Mouse (Mus musculus) MN1 (cell line): Measurements from ENCODE around the gene Rptor.

Experiments
- DNase-seq: peaks from one replicate; pipeline ENCODE4 v3.0.0-alpha.2; 2016; ENCODE audit warnings: low spot score

Gene Rptor

GRCm38 (mm10) chr11:119862523-119863299, 260.0 kb downstream of the Rptor start:
- DNase-seq = peak; percentile 35

DNA sequence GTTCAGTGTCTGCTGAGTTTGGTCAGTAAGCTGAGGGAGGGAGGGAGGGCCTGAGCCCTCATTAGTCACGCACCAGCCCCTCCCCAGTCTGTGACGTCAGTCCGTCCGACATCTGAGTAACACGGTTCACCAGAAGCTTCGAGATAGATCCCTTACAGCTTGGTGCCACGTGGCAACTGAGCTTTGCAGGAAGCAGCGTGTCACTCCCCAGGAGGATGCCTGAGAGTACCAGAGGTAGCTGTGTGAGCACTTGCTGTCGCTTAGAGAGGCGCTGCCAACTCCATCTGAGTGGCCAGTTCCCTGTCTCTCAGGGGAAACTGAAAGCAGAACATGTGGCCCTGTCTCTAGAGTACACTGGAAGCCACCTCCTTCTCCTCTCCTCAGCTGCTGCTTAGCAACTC, 260.7 kb downstream of the Rptor start:
- DNase-seq = peak; percentile 77

DNA sequence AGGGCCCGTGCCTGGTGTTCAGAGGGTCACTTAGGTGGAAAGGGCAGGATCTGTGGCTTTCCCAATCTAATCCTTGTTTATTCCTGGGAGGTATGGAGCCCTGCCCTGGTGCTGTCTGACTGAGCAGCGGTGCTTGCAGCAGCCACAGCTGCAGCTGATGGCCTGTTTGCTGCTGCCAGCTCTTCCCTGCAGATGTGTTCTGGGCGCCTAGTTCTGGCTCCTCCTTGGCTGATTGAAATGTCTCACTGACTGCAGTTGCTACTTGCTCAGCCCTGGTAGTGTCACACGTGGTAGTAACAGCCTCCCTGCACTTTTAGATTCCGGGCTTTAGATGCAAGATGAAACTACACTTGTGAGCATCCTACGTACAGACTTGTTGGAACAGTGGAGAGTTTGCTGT, 264.1 kb downstream of the Rptor start:
- DNase-seq = no peak

DNA sequence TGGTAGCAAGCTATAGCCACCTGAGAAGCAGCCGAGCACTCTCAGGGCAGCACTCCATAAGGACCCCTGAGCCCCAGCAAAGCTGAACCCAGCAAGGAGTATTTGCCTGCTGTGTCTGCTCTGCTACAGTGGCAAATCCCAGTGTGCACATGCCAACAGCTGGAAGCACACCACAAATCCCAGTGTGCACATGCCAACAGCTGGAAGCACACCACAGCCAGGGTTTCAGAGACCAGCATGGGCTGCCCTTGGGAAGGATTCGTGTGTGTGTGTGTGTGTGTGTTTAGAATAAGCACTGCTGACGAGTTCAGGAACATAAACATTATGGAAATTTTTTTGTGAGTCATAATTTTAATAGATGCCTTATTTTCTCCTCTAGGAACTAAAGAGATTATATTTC, 265.4 kb downstream of the Rptor start:
- DNase-seq = no peak

GRCm38 (mm10) chr11:119868556-119868955, 265.9 kb downstream of the Rptor start:
- DNase-seq = no peak

DNA sequence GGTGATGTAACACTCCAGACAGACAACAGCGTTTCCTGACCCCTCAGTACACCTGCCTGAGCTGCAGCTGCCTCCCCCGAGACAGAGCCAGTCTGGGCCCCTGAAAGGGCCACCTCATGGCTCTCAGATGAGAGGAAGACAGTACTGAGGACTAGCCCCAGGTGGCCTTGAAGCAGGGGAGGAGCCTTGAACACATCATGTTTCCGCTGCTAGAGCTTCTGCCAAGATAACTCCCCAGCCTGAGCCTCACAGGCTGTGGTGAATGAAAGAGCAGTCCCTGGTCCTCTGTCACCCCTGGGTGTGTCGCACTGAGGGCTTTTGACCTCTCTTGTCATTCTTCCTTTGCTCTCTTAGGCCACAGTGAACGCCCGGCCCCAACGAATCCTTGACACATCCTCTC, 268.4 kb downstream of the Rptor start:
- DNase-seq = no peak

- no peak for DNase-seq
Measured at GRCm38 (mm10) chr11:119873643-119874042, 270.9 kb downstream of the Rptor start.

GRCm38 (mm10) chr11:119874841-119875240, 272.1 kb downstream of the Rptor start:
- no peak for DNase-seq

GRCm38 (mm10) chr11:119875685-119876084, 273.0 kb downstream of the Rptor start:
- DNase-seq = no peak

DNA sequence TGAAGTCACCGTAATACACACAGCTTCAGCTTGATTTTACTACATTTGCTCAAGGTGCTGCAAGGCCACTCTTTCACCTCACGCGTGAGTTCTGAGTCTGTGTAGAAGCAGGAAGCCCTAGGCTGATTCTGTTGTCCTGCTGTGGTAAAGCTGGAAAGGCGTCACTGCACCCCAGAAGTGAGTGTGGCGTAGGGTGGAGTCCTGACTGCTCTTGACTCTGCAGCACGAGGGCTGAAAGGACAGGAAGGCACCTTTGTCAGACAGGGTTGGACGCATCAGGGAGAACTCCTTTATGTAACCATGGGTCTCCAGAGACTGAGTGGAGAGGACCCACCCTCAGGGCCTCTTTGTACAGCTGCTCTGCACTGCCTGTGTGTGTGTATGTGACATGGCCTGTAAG, 274.4 kb downstream of the Rptor start:
- DNase-seq = no peak

DNA sequence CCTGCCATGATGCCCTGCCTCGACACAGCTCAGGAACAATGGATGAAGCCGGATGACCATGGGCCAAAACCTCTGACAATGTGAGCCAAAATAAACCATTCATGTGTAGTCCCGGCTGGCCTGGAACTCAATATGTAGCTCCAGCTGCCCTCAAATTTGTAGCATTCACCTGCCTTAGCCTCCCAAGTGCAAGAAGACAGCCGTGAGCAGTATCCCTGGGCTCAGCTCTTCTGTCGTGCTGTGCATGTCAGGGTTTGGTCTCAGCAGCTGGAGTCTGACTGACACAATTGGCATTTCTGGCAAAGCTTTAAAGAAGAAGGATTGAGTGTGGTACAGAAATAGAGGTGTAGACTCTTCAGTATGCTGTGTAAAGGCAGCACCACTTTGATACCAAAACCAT, 276.9 kb downstream of the Rptor start:
- DNase-seq = no peak

- DNase-seq = peak; percentile 70
Measured at GRCm38 (mm10) chr11:119883646-119884045, 280.9 kb downstream of the Rptor start.

- no peak for DNase-seq
Measured at GRCm38 (mm10) chr11:119889966-119890365, 287.3 kb downstream of the Rptor start.

DNA sequence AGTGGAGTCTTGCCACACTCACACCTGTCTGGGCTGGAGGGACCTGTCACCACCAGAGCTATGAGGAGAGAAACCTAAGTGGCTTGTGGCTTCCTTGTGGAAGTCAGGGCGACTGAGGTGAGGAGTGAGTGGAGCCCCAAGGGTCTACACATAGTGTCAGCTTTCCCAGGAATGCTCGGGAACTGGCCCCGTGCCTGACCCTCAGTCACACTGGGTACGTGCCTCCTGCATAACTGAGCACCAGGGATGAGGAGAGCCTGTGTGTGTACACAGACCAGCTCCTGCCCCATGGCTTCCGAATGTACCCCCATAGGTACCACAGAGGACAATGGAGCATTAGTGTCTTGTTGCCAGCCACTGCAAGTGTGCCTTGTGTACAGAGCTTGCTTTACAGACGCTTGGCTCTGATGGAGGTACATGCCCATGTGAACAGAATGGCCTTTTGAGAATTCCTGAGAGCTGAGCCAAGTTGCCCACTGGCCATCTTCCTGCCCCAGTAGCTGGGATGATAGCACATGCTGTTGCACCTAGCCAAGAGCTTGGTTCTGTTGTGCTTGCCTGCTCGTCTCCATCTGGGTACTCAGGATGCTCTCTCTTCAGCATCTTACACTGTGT, 289.0 kb downstream of the Rptor start:
- no peak for DNase-seq

- DNase-seq = peak; percentile 46
Measured at GRCm38 (mm10) chr11:119893667-119894236, 291.0 kb downstream of the Rptor start.

GRCm38 (mm10) chr11:119894634-119895033, 291.9 kb downstream of the Rptor start:
- DNase-seq = no peak

DNA sequence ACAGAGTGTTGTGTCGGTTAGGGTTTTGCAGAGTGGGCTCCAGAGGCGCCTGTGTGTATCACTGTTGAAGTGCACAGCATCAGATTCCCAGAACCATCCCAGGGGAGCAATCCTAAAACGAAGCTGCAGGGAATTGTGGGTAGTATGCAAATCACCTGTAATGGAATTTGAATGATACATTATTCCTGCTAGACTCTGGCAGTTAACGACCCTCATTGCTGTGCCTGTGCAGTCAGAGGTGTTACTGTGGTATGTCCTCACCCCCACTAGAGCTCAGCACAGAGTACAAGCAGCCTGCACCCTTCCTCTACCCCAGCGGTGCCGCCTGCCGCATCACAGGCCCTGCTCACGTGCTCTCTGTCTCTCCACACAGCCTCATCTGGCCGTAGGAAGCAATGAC, 294.3 kb downstream of the Rptor start:
- no peak for DNase-seq

- no peak for DNase-seq
Measured at GRCm38 (mm10) chr11:119898976-119899375, 296.3 kb downstream of the Rptor start.

DNA sequence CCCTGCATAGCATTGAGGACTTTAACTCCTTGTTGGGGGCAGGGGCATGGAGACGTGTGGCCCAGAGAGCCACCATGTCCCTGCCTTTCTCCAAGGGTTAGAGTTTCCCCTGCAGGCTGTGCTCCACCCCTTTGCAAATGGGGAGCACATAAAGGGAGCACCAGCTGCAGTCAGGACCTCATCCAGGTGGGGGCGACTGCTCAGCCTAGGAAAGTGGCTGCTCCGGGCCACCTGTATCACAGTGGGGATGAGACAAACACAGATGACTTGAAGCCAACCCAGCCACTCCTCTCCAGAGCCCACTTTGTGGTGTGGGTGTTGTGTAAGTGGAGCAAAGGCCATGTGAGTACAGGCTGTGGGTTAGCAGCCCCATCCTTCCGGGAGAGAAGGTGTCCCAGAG, 298.5 kb downstream of the Rptor start:
- DNase-seq = no peak

GRCm38 (mm10) chr11:119902891-119903290, 300.2 kb downstream of the Rptor start:
- DNase-seq = no peak

- peak; percentile 76 for DNase-seq
Measured at GRCm38 (mm10) chr11:119904621-119905286, 302.0 kb downstream of the Rptor start.

GRCm38 (mm10) chr11:119905794-119906193, 303.1 kb downstream of the Rptor start:
- DNase-seq = no peak
